Mouse (Mus musculus) lung, postnatal 0 days (tissue): Measurements from ENCODE around the gene Fer1l4. TPM values are rescaled to one million over a fixed set of nuclear protein-coding genes. Genes with fewer than 3 reads are reported as not detected.

Experiments used
- ATAC-seq: fragments of 200-750 bp; cut with Nextera tagmentation; 2 replicates; pipeline ENCODE4 v1.8.0; 2017; ENCODE audit warnings: moderate library complexity
- DNase-seq: peaks from one replicate; pipeline ENCODE4 v3.0.0-alpha.2; 2016; ENCODE audit warnings: low spot score
- H3K27ac ChIP-seq: fragments of 300-500 bp; sonication (generic); 2 replicates; pipeline ENCODE4 v1.5.1; 2014; ENCODE audit warnings: antibody characterized with exemption, mild to moderate bottlenecking, low read length, mixed read lengths
- H3K27me3 ChIP-seq: fragments of 300-500 bp; sonication (generic); replicated peaks from 2 replicates; pipeline ENCODE4 v1.6.1; 2014; ENCODE audit warnings: low read length, mixed read lengths; ENCODE audit not compliant: insufficient read depth
- H3K36me3 ChIP-seq: fragments of 300-500 bp; sonication (generic); 2 replicates; pipeline ENCODE4 v1.6.1; 2014; ENCODE audit warnings: low read length, mixed read lengths; ENCODE audit not compliant: insufficient read depth
- H3K4me1 ChIP-seq: fragments of 300-500 bp; sonication (generic); 2 replicates; pipeline ENCODE4 v1.6.1; 2014; ENCODE audit warnings: antibody characterized with exemption, low read depth, low read length, mixed read lengths; ENCODE audit not compliant: insufficient read depth
- H3K4me2 ChIP-seq: fragments of 300-500 bp; sonication (generic); replicated peaks from 2 replicates; pipeline ENCODE4 v1.6.1; 2014; ENCODE audit warnings: low read depth, mild to moderate bottlenecking, low read length, moderate library complexity, mixed read lengths
- H3K4me3 ChIP-seq: fragments of 300-500 bp; sonication (generic); 2 replicates; pipeline ENCODE4 v1.5.1; 2014; ENCODE audit warnings: low read depth, low read length
- H3K9ac ChIP-seq: fragments of 300-500 bp; sonication (generic); replicated peaks from 2 replicates; pipeline ENCODE4 v1.6.1; 2014; ENCODE audit warnings: low read depth, mild to moderate bottlenecking
- H3K9me3 ChIP-seq: fragments of 300-500 bp; sonication (generic); 2 replicates; pipeline ENCODE4 v1.6.1; 2016; ENCODE audit warnings: low read length, mixed read lengths
- CTCF ChIP-seq: IDR thresholded peaks from 2 replicates; pipeline ENCODE4 v1.5.1; 2016; ENCODE audit warnings: antibody characterized with exemption, mild to moderate bottlenecking
- EP300 ChIP-seq: IDR thresholded peaks from 2 replicates; pipeline ENCODE4 v1.6.1; 2016; ENCODE audit warnings: antibody characterized with exemption, mild to moderate bottlenecking, control low read depth
- WGBS: fragments of 180-500 bp; shearing (Covaris S2); extraction: QIAGEN DNeasy Blood & Tissue Kit; methylation state at CpG from one replicate; pipeline ENCODE4 v1.1.7; 2014; 5-methylcytosine and 5-hydroxymethylcytosine counted together
- polyA plus RNA-seq: library from polyadenylated mRNA; unstranded; fragments of >200 nt; fragmentation: Nextera tagmentation; extraction: Ambion mirVana; gene quantifications from 2 replicates; pipeline ENCODE4 v1.2.1, GENCODE M21; 2015

Fer1l4 gene
- polyA plus RNA-seq, 1 experiment from 2014 or later = 0.36 TPM

DNA sequence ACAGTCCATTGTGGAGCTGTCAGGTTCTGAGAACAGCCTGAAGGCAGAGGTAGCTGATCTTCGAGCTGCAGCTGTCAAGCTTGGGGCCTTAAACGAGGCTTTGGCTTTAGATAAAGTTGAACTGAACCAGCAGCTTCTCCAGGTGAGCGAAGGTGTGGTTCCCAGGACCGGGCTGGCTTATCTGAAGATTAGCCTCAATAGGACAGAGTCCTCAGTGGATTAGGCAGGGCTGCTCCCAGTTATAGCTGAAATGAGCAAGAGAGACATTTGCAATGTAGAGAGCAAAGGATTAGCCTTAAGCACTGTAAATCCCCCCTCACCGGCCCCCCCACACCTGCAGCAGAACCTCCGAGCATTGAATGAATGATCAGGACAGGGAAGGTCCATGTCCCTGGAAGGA, 79.4 kb downstream of the Fer1l4 start:
- Histone ChIP-seq H3K4me3 (no peak overlapping the region), H3K9me3 (no peaks in the 10 kb centered on the region), H3K27me3 (no peaks in the 10 kb centered on the region), H3K4me1 (no peaks in the 10 kb centered on the region), H3K36me3 (peaks cover 42% of the 10 kb centered on the region), H3K27ac (no peak overlapping the region), H3K4me2 (no peak overlapping the region), H3K9ac (no peak overlapping the region)
- ATAC-seq (no peak), DNase-seq (no peak)
- 83% methylated on average over 6 of the region's 6 CpGs for WGBS
- no peak for TF ChIP-seq CTCF
- TF ChIP-seq EP300 = no peak

Other genes starting within 250 kb of the Fer1l4 start
- gene BC029722, start 233.5 kb downstream of the Fer1l4 start, polyA plus RNA-seq = 31.4 and 32.9 TPM in 2 replicates
- gene Eif6, start 226.0 kb downstream of the Fer1l4 start, polyA plus RNA-seq = 127 and 141 TPM in 2 replicates
- gene Fam83c, start 218.1 kb downstream of the Fer1l4 start, polyA plus RNA-seq = 0.04 TPM in 1 of 2 replicates, not detected in the other
- 24.4 and 35.1 TPM in 2 replicates for gene Uqcc1, start 122.6 kb downstream of the Fer1l4 start, polyA plus RNA-seq
- gene Gm15557, start 112.2 kb downstream of the Fer1l4 start, polyA plus RNA-seq = 0.11 TPM in 1 of 2 replicates, not detected in the other
- 1.7 and 2.7 TPM in 2 replicates for gene Gdf5, start 107.6 kb downstream of the Fer1l4 start, polyA plus RNA-seq
- gene Cep250, start 96.5 kb downstream of the Fer1l4 start, polyA plus RNA-seq = 6.6 and 7.4 TPM in 2 replicates
- gene 6430550D23Rik, start 45.0 kb downstream of the Fer1l4 start, polyA plus RNA-seq = 1.0 and 1.1 TPM in 2 replicates
- gene Ergic3, start 44.9 kb downstream of the Fer1l4 start, polyA plus RNA-seq = 168 and 181 TPM in 2 replicates
- 0.74 and 0.89 TPM in 2 replicates for gene Spag4, start 12.2 kb upstream of the Fer1l4 start, polyA plus RNA-seq
- 38.3 and 42.3 TPM in 2 replicates for gene Cpne1, start 59.0 kb upstream of the Fer1l4 start, polyA plus RNA-seq
- 10.1 and 10.7 TPM in 2 replicates for gene Rbm12, start 59.0 kb upstream of the Fer1l4 start, polyA plus RNA-seq
- 5.2 and 5.6 TPM in 2 replicates for gene Gm28036, start 74.1 kb upstream of the Fer1l4 start, polyA plus RNA-seq
- gene Romo1, start 91.1 kb upstream of the Fer1l4 start, polyA plus RNA-seq = 316 and 344 TPM in 2 replicates
- gene Nfs1, start 91.2 kb upstream of the Fer1l4 start, polyA plus RNA-seq = 33.7 and 34.0 TPM in 2 replicates
- gene Rbm39, start 127.3 kb upstream of the Fer1l4 start, polyA plus RNA-seq = 654 and 692 TPM in 2 replicates
- gene Phf20, start 143.5 kb upstream of the Fer1l4 start, polyA plus RNA-seq = 44.8 and 47.7 TPM in 2 replicates